Mouse (Mus musculus): ENCODE measurements around the gene Ctnna3. TPM values are rescaled to one million over a fixed set of nuclear protein-coding genes. Genes with fewer than 3 reads are reported as not detected.

Gene Ctnna3
- polyA plus RNA-seq, 1 experiment, result 0.14 TPM

GRCm38 (mm10) chr10:63653571-63653970 lies 223.7 kb downstream of the Ctnna3 start:
- WGBS, result 89% methylated on average over 3 of the region's 3 CpGs
- no peak for DNase-seq (ENCODE audit: low read depth, low spot score)

DNA sequence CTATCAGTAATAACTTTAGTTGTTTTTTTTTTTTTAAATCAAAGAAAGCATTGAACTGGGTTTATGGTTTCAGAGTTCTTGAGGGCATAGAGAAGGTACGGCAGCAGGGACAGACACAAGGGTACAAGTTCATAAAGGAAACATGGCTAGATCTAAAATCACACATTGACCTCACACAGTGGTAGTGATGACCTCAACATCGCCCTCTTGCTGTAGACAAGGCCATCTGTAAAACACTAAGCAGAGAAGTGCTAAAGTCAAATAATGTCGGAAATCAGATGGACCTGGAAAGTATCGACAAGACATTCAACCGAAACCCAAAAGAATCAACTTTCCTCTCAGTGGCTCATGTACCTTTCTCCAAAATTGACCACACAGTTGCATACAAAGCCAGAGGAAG lies 224.7 kb downstream of the Ctnna3 start:
- 93% methylated on average over 5 of the region's 5 CpGs for WGBS

GRCm38 (mm10) chr10:63676343-63676742 lies 246.4 kb downstream of the Ctnna3 start:
- DNase-seq (ENCODE audit: low read depth, low spot score), result no peak
- 83% methylated on average over 6 of the region's 6 CpGs for WGBS

More for the DNA sequence above, 224.7 kb downstream of the Ctnna3 start:
- DNase-seq (ENCODE audit: low read depth, low spot score), result no peak

GRCm38 (mm10) chr10:63689233-63689632 lies 259.3 kb downstream of the Ctnna3 start:
- no peak for DNase-seq (ENCODE audit: low read depth, low spot score)
- WGBS, result 22% methylated on average over 3 of the region's 3 CpGs

DNA sequence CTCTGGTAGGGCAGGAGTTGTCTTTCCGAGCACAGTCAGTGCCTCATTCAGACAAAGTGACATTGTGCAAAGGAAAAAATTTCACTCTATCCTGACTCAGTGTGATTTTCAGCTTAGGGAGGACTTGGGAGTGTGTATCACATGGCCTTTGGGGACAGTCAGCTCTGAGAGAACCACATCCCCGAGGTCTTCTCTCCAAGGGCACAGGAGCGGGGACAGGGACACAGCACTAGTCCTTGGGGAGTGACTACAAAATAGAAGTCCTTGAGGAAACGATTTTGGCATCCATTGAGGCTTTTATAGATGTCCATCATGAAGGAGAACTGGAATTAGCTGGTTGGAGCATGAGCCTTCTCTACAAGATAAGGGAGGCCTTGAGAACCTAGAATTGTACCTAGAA lies 259.8 kb downstream of the Ctnna3 start:
- WGBS, result 42% methylated on average over 4 of the region's 4 CpGs
- DNase-seq (ENCODE audit: low read depth, low spot score), result no peak

GRCm38 (mm10) chr10:63692039-63692438 lies 262.1 kb downstream of the Ctnna3 start:
- WGBS, result 65% methylated on average over 3 of the region's 3 CpGs
- no peak for DNase-seq (ENCODE audit: low read depth, low spot score)

DNA sequence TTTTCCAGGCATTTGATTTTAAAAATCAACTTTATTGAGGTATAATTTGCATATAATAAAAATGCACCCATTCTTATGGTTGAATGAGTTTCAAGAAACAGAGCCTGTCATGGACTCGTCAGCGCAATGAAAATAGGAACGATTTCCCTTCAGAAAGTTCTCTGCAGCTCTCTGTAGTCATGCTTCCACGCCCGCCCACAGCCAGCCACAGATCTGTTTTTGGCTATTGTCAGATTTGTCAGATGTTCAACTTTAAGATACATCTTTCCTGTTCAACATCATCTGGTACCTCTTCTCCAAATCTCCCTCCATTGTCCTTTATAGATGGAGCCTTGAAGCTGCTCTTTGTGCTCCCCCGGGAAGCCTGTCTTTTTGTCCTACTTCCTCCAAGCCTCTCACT lies 280.3 kb downstream of the Ctnna3 start:
- WGBS, result 88% methylated on average over 6 of the region's 6 CpGs

GRCm38 (mm10) chr10:63712530-63712929 lies 282.6 kb downstream of the Ctnna3 start:
- WGBS, result 34% methylated on average over 8 of the region's 8 CpGs

More for the DNA sequence above, 280.3 kb downstream of the Ctnna3 start:
- no peak for DNase-seq (ENCODE audit: low read depth, low spot score)

GRCm38 (mm10) chr10:63714151-63714550 lies 284.3 kb downstream of the Ctnna3 start:
- WGBS, result 64% methylated on average over 4 of the region's 4 CpGs
- no peak for DNase-seq (ENCODE audit: low read depth, low spot score)

More at GRCm38 (mm10) chr10:63712530-63712929, 282.6 kb downstream of the Ctnna3 start:
- DNase-seq (ENCODE audit: low read depth, low spot score), result no peak

GRCm38 (mm10) chr10:63768871-63769270 lies 339.0 kb downstream of the Ctnna3 start:
- no peak for DNase-seq (ENCODE audit: low read depth, low spot score)
- 82% methylated on average over 10 of the region's 10 CpGs for whole genome bisulfite sequencing

GRCm38 (mm10) chr10:63771656-63772055 lies 341.8 kb downstream of the Ctnna3 start:
- no peak for DNase-seq (ENCODE audit: low read depth, low spot score)
- 88% methylated on average over 7 of the region's 7 CpGs for WGBS

DNA sequence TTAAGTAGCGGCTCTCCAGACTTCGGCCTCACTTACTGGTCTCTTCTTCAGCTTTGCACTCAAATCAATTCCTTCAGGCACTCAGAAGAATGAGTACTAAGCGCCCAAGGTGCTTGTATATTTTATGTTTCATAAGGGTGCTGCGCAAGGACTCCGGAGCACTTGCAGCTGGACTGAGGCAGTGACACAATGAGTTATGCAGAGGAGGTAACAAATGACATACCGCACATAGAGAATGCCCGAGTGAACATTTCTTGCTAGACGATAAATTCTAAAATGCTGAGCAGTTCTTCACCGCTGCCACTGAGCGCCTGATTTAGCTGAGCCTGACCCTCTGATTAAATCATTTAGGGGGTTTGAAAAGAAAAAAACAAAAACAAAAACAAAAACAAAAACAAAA lies 342.2 kb downstream of the Ctnna3 start:
- 92% methylated on average over 10 of the region's 10 CpGs for WGBS
- DNase-seq (ENCODE audit: low read depth, low spot score), result no peak

- 86% methylated on average over 6 of the region's 6 CpGs for WGBS
- DNase-seq (ENCODE audit: low read depth, low spot score), result no peak
Measured at GRCm38 (mm10) chr10:63781948-63782347, 352.1 kb downstream of the Ctnna3 start.

DNA sequence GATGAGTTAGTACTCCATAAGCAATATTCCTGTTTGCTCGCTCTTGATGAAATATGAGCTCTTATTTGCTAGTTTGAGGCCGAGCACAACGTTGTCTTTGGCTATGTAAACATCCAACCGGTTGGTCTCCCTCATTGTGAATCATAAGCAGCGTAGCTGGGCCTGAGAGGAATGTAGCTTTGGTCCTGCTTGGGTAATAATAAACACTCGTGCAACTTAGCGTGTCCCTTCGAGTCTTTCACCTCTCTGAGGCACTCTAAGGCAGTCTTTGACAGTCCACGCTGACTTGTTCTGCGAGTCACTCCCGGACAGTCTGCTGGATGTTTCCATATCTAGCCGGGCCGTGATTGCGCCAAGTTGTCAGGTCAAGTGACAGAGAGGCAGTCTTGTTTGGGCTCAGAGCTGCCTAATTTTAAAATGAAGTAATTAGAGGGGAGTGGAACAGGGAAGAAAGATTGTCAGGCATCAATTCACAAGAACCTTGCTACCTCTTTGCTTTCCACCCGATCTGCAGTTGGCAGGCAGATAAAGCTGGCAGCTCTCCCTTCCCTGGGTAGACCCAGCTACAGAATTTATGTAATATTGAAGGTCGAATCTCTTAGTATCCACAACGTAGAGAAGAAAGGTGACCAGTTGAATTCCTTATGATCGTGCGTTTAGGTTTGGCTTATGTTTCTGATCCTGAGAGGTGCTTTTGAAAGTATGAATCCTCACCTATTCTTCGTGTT lies 355.1 kb downstream of the Ctnna3 start:
- 55% methylated on average over 20 of the region's 20 CpGs for WGBS
- DNase-seq (ENCODE audit: low read depth, low spot score), result no peak

- no peak for DNase-seq (ENCODE audit: low read depth, low spot score)
- WGBS, result 81% methylated on average over 7 of the region's 7 CpGs
Measured at GRCm38 (mm10) chr10:63786390-63786789, 356.5 kb downstream of the Ctnna3 start.

GRCm38 (mm10) chr10:63803909-63804308 lies 374.0 kb downstream of the Ctnna3 start:
- no peak for DNase-seq (ENCODE audit: low read depth, low spot score)
- WGBS, result 79% methylated on average over 6 of the region's 6 CpGs

DNA sequence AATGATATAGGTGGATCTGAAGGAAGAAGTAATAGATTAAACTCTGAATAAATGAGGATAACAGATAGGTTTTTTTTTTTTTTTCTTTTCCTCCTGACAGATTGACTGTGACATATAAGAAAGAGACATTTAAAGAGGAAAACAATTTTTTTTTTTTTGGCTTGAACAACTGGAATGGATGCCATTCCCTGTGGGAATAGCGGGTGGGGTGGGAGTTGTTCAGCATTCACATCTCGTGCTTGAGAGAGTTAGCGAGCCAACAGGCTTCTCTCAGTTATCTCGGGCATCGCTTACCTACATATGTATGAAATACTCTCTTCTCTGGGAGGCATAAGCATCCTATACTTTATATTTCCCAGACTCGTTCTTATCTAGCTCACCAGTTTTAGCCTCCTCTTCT lies 375.7 kb downstream of the Ctnna3 start:
- DNase-seq (ENCODE audit: low read depth, low spot score), result no peak
- 87% methylated on average over 6 of the region's 6 CpGs for WGBS

- no peak for DNase-seq (ENCODE audit: low read depth, low spot score)
- 55% methylated on average over 1 of the region's 1 CpGs for WGBS
Measured at GRCm38 (mm10) chr10:63806254-63806653, 376.4 kb downstream of the Ctnna3 start.

GRCm38 (mm10) chr10:63810043-63810617 lies 380.2 kb downstream of the Ctnna3 start:
- no peak for DNase-seq (ENCODE audit: low read depth, low spot score)
- WGBS, result 31% methylated on average over 9 of the region's 9 CpGs

- 87% methylated on average over 4 of the region's 4 CpGs for WGBS
- no peak for DNase-seq (ENCODE audit: low read depth, low spot score)
Measured at GRCm38 (mm10) chr10:63839011-63839410, 409.1 kb downstream of the Ctnna3 start.

DNA sequence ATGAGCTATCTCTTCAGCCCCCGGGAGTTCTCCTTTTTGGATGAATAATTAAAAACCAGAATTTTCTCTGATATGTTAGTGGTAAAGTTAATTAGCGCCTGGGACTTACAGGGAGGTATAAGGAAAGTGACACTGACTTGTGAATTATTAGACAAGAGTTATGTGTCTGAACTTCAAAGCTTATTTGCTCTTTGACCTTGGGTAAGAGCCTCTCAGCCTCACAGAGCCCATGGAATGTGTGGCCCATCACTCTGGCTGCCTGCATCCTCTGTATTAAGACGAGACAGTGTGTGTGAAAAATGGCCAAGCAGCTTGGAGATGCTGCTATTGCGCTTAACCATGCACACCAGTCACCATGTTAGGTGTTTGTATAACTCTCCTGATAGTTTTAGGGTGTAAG lies 422.0 kb downstream of the Ctnna3 start:
- DNase-seq (ENCODE audit: low read depth, low spot score), result no peak
- 69% methylated on average over 4 of the region's 4 CpGs for WGBS
